Mouse (Mus musculus) embryo, embryonic 11.5 days (tissue): ENCODE results near the gene Arl14ep.
"Not testable (repeated sequence)": the region's sequence is repeated elsewhere in the genome, so short reads cannot be mapped to it uniquely, and the experiment has no call there.

Source experiments
- DNase-seq: peaks from one replicate; pipeline ENCODE4 v3.0.0-alpha.2; 2012; ENCODE audit warnings: low read depth, low spot score

Arl14ep gene

DNA sequence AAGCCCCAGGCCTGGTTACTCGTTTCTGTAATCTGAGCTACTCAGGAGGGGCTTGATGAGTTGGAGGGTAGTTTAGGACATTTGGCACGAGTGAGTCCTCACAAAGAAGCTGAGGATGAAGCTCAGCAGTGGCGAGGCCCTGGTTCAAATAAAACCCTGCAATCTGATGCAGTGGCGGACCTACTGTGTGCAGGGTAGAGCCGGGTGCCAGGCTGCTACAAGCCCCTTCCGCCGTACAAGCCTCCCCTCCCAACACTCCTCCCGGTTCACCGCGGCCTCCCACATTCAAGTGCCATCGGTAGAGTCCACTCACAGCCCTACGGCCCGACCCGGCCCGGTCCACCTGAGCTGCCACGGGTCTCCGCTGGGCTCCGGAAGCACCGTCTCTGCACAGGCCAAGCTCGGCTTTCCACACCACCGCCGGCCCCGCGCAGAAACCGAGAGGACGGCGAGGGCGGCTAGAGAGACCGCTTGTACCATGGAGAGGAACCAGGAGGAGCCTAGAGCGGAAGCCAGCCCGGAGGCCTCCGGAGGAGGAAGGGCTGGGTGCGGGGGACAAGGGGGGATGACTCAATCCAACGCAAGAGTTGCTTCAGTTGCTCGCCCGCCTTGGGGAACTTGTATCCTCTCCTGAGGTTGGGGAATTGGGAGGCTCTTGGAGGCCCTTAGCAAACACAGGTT, at the start of gene Arl14ep:
Gene Arl14ep (minus strand): TSS at position 466 of the 681 bp plus-strand sequence.
- DNase-seq = peak; percentile 67

DNA sequence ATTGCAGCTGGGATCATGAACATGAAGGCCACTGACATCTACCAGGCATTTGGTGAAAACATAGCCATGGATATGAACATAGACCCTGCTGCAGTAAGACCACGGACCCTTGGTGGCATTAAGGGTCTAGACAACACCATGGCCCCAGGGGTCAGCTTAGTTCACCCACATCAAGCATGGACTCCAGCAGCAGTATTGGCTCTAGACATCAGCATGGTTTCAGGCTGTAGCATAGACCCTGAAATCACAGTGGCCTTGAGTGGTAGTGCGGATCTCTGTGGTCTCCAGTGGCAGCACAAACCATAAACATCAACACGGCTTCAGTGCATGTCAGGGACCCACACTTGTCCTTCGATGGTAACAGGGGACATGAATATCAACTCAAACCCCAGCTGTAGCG, 48.5 kb upstream of the Arl14ep start:
- DNase-seq = no peak

DNA sequence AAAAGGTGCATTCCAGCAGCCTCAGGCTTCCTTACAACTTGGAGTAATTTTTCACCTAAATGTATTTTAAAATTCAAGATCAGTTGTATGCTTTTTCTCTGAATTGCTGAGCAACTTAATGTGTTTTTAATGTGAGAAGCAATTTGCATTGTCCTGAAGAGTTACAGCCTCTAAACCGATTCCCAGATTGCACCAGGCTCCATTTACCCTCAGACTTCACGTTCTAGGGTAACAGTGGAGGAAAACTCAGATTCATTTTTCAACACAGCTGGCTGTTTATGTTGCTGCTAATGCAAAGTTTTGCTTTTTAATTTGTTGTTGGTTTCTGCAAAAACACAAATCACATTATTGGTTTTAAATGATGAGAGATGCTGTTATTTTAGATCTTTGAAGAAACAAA, 45.1 kb upstream of the Arl14ep start:
- DNase-seq = no peak

DNA sequence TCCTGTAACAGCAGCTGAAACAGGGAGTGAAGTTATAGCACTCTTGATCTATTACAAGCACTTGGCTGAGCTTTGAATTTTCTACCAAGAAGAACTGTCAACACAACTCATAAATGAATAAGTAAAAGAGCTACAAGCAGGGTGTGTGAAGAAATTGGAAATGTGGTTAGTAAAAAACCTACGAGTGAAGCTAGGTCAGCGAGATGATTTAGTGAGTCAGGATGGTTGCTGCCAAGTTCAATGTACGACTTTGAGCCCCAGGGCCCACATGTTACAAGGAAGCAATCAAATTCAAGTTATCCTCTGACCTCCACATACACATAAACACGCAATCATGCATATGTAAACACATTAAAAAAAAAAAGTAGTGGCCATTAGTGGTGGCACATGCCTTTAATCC, 38.9 kb upstream of the Arl14ep start:
- no peak for DNase-seq

DNA sequence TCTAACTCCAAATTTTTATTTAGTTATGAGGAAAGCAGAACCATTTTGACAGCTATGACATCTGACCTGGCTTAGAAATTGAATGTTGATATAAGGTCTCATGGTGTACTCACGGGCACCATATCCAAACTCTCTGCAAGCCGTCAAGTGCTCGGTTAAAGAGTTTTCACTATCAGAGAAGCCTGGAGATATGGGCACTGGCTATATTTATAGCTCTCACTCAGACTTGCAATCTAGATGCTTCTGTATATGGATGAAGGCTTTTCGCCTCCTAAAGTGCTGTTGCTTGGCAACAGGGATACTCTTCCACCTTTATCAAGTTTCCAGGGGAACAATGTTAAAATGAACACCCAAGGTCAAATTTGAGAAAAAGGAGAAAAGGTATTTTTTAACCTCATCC, 38.1 kb upstream of the Arl14ep start:
- DNase-seq = no peak

DNA sequence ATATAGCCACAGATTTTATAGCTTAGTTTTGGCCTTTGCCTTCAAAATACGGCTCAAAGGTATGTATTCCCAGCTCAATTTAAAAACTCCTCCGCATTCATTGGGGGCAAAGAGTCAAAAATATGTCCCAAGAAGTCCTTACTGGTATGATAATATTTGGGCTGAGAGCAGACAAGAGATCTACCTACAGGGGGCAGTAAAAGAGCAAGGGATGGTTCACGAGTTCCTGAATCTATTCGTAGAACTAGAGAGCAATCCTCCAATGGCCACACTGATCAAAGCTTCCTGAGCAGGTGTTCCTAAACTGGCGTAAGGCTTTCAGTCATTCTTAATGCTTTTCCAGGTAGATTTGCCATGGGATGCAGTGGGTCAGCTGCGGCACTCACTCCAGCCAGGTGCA, 35.9 kb upstream of the Arl14ep start:
- no peak for DNase-seq

DNA sequence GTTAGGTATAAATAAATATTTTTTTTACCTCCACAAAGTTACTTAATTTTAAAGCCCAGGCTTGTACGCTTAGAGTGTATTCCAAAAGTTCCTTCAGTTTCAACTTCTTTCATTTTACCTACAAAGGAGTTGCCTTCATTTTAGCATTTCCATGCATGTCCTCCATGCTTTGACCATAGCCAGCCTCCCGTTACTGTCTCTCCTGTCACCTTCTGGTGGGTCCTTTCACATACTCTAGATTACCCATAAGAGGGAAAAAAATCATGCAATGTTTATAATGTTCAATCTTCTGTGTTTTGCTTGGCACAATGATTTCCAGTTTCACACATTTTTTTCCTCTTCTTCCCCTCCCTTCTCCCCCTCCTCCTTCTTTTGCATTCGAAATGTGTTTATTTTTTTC, 32.2 kb upstream of the Arl14ep start:
- DNase-seq = no peak

DNA sequence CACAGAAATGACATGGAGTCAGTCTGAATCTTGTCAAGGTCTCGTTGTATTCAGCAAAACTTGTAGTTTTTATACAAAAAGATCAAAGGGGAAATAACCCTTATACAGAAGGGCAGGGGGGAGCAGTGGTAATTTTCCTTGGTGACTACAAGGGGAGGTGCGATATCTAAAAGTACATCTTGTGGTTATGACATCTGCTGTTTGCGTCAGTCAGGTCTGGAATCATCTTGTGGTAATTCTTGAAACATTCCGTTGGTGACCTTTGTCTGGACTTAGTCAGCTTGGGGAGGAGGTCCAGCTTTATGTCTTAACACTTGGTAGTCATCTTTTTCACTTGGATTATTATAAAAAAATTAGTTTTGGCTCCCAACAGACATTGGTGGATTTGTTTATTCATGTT, 31.7 kb upstream of the Arl14ep start:
- not testable (repeated sequence) for DNase-seq

DNA sequence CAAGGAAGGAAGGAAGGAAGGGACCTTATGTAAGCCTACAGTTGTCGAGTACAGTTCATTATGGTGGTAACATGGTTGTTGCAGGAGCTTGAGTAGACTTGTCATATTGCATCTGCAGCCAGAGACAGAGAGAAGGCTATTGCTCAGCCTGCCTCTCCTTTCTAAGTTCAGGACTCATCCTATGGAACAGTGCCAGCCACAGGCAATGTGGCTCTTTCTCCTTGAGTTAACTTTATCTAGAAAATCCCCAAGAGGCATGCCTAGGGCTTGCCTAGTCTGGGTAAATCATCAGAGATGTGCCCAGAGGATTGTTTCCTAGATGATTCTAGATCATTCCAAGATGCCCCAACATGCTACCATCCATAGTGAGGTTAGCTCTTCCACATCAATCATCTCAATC, 17.0 kb upstream of the Arl14ep start:
- no peak for DNase-seq

DNA sequence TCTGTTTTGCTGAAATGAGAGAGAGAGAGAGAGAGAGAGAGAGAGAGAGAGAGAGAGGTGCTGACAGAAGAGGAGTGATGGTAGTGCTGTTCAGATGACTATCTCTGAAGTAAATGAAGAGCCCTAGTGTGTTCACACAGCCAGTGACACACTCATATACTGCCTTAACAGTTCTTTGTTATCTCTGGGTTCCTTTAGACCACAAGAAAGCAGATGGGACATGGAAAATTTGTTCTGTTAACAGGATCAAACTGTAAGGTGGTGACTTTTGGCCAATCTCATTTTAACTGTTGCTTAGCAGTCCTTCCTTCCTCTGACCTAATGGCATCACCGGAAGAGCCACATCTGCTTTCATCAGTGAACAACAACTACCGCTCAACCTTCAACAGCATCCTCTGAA, 10.7 kb upstream of the Arl14ep start:
- DNase-seq = no peak

DNA sequence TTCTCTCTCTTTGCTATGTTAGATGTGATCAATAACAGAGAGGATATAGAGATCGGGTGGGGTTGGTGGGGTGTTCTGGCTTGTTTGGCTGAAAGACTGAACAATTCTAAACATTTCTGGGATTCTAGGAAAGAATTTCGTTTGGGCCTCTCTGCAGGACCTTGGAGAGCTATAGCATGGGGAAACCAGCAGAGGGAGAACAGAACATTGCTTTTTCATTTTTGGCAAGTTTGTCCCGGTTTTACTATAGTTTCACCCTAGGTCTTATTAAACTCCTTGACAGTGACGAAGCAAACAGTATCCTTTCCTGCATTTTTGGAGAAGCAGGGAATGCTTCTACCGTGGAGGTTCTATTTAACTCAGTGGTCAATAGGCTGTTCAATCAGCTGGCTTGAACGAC, 8.3 kb upstream of the Arl14ep start:
- DNase-seq = no peak

DNA sequence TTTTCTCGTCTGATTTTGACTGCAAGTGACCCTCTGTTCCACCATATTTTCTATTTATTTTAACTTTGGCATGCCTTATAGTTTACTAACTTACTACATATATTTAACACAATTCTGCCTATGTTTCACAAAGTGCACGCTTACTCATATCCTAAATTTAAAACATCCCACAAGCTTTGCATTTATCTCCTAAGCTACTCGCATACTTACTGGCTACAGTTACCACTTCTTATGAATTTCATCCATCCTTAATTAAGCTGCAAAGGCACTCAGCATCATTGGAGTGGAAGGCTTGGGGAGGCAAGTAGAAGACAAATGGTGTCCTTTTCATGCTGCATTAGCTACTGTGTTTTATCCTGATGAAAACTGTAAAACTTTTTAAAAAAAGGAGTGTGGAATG, 2.2 kb upstream of the Arl14ep start:
- no peak for DNase-seq

DNA sequence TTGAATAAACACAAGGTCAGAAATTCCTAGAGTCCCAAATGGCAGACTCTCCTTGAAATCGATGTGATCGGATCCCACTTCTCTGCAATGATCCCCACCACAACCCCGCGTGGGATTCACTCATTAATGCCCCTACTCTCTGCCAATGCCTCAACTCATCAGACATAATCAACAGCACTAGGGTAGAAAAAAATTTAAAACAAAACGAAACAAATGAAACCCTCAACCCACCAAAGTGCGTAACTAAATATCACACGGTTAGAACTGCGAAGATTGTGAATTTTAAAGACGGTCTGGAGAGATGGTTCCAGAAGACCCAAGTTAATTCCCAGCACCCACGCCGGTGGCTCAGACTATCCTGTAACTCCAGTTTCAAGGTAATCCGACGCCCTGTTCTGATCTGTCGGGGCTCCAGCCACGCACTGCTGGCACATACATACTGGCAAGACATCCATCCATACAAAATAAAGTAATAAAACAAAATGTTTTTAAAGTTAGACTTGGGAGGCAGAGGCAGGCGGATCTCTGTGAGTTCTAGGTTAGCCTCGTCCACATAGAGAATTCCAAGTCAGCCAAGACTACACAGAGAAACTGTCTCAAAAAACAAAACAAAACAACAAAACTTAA, 779 bp downstream of the Arl14ep start:
- no peak for DNase-seq

DNA sequence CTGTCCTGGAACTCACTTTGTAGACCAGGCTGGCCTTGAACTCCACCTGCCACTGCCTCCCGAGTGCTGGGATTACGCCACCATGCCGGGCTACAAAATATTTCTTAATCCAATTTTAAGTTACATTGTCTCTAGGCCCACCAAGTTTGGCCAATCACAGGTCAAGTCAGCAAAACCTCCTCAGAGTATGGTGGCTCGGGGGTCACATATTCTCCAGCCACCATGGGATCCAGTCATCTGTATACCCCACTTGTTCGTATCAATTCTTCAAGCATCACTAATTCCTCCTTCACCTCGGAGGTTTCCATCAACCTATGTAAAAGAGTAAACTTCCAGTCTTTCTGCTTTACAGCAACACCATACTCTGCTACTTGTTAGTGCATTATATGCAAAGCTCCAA, 1.4 kb downstream of the Arl14ep start:
- DNase-seq = no peak

DNA sequence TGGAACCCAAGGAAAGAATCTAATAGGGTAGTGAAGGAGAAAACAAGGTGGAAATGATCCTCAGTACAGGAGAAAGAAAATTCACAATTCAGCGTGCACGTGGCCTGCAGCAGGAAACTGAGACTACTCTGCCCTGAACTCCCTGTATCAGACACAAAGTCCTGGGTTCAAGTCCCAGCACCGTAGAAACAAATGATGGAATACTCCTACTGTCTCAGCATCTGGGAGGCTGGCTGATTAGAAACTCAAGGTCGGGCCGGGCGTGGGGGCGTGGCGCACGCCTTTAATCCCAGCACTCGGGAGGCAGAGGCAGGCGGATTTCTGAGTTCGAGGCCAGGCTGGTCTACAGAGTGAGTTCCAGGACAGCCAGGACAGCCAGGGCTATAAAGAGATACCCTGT, 3.3 kb downstream of the Arl14ep start:
- DNase-seq = no peak

DNA sequence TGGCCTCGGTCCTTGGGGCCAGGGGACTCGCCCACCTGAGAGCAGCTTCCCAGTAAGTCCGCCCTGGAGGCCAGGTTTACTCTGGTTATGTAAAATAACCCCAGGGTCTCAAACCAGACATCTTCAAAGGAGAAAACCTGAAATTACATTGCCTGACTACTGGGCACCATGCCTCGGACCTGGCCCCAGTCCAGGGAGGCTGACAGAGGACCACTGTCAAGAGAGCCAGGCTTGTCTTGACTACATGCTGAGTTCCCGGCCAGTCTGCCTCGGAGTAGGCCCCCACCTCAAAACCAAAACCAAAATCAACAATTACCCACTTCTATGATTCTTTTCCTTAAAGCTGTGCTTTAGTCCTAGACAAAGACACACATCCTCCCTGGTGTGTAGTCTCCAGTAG, 5.9 kb downstream of the Arl14ep start:
- no peak for DNase-seq

DNA sequence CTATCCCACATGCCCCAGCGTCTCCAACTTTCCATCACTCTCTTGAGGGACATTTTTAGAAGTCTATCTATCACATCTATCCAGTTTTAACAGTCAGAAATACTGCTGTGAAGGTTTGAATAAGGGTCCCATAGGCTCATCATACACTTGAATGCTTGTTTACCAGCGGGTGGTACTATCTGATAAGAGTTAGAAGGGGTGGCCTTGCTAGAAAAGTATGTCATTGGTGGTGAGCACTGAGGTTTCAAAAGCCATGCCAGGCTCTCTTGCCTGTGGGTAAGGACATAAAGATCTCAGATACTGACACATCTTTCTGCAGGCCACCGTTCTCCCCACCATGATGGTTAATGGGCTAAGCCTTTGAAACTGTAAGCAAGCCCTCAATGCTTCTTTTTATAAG, 10.7 kb downstream of the Arl14ep start:
- no peak for DNase-seq

DNA sequence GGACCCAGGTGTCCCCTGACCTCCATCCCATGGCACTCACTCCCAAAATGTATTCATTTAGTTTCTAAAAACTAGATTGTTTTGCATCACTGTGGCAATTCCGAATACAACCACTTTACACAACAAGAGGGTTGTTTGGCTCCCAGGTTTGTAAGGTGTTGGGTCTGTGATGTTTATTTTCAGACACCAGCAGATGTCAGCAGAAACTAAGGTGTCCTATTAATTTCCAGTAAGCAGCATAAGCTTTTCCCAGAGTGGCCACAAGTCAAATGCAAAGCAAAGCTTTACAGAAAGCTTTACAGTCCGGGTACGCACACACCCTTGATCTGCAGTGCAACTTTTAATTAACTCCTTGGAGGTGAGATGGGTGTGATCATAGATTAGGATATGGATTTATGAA, 12.6 kb downstream of the Arl14ep start:
- no peak for DNase-seq

DNA sequence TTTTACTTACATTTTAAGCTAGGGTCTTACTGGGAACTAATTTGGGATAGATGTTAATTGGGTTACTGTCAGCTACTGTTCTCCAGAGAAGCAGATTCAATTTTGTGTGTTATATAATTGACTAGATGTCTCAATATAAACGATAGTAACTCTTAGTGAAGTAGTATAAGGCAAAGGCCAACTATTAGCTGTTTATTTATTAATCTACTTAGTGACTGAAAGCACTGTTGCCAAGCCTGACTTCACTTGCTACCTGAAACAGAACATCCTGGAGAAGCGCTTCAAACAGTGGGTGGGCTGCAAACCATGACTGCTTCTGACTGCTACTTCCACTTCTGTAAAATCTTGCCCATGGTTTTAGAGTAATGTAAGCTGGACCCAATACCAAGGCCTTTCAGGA, 13.2 kb downstream of the Arl14ep start:
- no peak for DNase-seq

DNA sequence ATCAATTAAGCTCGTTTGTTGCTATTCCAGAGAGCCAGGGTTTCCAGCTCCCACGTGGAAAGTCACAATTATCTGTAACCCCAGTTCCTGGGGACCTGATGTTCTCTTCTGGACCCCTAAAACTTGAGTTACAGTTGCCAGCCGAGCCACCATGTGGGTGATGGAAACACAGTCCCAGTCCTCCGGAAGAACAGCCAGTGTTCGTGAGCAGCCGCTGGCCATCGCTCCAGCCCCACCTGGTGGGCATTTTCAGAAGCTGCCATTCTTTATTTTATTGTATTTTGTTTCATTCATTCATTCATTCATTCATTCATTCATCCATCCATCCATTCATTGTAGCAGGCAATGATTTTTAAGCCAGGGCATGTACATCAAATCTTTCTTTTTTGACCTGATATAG, 14.0 kb downstream of the Arl14ep start:
- DNase-seq = no peak

DNA sequence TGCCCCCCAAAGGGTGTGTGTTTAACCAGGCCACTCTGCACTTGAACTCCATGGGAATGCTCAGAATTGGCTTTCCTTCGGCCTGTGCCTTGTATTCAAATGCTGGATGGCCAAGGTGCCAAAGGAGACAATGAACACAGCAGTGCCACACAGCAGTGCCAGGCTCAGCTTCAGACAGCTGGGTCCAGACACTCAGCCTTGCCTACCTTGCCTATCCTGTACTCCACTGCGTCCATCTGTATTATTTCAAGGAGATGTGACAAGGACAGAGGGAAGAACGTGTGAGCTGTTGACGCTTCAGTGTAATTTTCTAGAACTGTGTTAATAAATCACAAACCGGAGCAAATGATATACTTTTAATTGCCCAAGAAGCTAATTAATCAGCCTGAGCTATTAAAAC, 14.8 kb downstream of the Arl14ep start:
- DNase-seq = no peak

DNA sequence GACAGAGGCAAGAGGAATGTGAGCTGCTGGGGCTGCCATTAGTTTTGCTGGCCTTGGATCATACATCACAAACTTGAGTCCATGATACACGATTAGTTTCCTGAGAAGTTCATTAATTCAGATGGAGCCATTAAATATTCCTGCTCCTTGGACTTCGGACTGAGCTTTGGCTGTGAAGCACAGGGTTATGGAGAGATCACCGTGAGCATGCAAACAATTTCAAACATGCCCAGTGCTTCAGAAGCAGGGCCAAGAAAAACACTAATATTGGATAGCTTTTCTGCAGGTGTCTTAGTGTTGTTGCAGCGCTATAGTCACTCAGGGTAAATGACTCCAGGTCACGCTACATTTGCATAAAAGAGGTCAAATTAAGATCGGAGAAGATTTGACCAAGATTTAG, 15.3 kb downstream of the Arl14ep start:
- DNase-seq = no peak

DNA sequence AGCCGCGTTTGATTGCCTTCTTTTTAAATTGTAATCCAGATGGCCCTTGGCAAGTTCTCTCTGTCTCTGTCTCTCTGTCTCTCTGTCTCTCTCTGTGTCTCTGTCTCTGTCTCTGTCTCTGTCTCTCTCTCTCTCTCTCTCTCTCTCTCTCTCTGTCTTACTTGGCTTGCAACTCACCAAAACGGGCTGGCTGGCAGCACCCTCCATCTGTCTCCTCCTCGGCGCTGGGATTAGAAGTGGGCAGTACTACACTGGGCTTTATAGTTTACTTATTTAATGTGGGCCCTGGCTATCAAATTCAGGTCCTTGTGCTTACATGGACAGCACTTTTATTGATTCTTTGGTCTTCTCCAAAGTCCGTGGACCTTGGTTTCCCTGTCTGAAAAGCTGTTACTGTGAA, 18.1 kb downstream of the Arl14ep start:
- DNase-seq = no peak

DNA sequence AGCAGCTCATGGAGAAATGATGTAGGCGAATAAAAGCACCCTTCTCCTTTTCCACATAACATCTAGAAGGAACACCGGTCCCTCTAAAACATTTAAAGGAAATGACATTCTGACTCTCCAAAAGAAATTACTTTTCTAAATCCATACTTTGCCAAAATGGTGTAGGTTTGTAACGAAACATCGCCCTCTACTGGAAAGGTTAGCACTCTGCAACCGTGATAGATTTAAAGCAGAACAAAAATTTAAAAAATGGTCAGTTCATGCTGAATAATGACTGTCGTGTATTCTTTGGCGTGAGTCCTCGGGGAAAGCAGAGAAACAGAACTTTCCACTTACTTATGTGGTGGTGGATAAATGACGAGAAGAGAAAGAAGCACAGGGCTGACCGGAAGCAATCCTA, 18.6 kb downstream of the Arl14ep start:
- DNase-seq = peak; percentile 48
